Mouse (Mus musculus): Measurements from ENCODE around the gene Pmm1.

The Pmm1 gene

GRCm38 (mm10) chr15:81955414-81955813, 5.3 kb downstream of the Pmm1 start:
- no peak for DNase-seq

DNA sequence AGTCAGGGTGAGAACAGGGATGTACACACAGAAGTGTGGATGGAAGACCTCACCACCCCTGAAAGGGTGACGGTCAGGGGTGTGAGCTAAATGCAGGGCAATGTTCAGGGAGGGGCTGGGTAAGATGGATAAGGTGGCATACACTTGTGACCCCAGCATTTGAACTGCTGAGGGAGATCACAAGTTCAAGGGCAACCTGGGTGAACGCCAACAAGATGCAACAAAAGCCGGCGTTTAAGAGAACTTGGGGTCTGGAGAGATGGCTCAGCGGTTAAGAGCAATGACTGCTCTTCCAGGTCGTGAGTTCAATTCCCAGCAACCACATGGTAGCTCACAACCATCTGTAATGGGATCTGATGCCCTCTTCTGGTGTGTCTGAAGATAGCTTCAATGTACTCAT, 6.0 kb downstream of the Pmm1 start:
- DNase-seq = no peak

DNA sequence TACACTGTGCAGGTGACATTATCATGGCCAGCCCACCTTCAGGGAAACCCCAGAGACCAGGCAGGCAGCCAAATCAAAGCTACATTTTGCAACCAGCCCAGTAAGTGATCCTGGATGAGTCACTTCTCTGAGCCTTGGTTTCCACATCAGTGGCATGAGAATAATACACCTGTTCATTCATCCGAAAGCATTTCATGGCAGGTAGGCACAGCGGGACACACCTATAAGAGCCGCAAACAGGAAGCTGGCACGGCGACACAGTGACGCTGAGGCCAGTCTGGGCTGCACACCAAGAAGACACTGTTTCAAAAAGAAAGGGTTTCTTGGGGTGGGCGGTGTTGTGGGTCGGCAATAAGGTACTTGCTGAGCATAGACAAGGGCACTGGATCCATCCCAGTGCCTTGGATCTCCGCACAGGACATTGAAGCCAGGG, 6.6 kb downstream of the Pmm1 start:
- DNase-seq = no peak

GRCm38 (mm10) chr15:81952310-81952709, 8.4 kb downstream of the Pmm1 start:
- no peak for DNase-seq

DNA sequence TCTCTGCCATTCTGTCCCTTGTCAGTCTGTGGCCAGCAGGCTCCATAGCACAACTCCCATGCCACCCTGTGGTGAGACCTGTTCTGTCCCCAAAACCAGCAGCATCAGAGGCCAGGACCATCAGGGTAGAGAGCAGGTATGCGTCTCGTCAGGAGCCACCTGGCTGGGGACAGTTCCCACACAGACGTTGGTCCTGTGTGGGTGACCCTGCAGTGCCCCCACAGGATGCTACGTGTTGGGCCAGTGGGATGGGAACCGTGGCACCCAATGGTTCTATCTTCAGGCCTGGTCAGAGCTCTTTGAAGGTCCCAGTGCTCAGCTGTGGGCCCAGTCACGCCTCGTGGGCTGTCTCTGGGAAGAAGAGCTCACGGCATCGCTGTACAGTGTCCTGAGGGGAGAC, 9.6 kb downstream of the Pmm1 start:
- DNase-seq = no peak

DNA sequence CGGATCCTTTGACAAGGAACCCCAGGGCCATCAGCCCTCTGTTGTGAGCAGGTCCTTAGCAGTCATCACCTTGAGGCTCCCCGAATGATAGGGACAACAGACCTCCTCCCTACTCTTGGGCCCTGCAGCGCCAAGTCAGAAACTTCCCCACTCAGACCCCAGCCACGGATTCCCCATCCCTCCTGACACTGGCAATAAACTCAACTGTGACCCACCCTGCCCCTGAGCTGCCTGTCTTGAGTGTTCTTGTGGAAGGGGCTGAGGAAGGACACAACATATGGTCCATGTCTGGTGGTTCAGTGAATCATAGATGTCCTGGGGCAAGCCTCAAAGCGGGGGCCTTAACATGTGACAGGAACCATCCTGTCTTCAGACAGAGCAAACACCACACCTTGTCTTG, 10.0 kb downstream of the Pmm1 start:
- DNase-seq = no peak

- DNase-seq = no peak
These were observed 11.1 kb downstream of the Pmm1 start for GRCm38 (mm10) chr15:81949476-81950131.

- DNase-seq = no peak
These were observed 11.7 kb downstream of the Pmm1 start for GRCm38 (mm10) chr15:81949076-81949475.

DNA sequence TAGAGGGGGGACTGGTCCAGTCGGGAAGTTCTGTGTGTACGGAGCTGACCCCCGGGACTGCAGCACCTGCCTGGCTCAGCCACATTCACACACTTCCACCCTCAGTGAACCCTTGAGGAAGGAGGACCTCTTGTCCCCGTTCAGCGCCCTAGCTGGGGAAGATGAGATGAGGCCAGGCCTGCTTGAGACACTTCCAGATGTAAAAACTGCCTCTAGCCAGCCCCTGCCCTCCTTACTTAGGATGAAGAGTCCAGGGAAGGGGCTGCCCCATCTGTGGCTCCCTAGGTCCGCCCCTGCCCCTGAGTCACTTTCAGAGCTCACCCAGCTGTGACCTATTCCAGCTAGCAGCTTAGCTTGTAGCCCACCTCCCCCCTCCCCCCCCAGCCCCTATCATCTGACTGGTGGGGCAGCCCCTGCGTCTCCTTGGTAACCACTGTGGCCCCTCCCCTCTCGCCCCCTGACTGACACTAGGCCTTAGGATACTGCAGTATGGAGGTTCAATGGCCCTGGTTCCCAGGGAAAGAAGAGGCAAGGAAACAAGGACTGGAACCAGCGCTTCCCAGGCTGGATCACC, 17.5 kb downstream of the Pmm1 start:
- DNase-seq = no peak

DNA sequence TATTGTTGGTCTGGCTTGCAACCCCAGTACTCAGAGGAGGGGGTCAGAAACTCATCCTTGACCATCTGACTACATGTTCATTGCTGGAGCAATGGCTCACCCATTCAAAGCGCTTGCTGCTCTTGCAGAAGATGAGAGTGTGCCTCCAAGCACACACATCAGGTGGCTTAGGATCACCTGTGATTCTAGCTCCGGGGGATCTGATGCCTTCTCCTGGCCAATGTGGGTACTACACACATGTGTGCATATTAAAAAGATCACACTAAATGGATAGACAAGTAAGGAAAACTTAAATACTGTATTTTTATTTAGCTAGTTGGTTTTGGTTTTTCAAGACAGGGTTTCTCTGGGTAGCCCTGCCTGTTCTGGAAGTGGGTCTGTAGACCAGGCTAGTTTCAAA, 19.7 kb downstream of the Pmm1 start:
- DNase-seq = no peak

- DNase-seq = no peak
These were observed 20.5 kb downstream of the Pmm1 start for GRCm38 (mm10) chr15:81940219-81940618.

- no peak for DNase-seq
These were observed 21.0 kb downstream of the Pmm1 start for GRCm38 (mm10) chr15:81939774-81940173.

GRCm38 (mm10) chr15:81939157-81939715, 21.5 kb downstream of the Pmm1 start:
- DNase-seq = no peak

GRCm38 (mm10) chr15:81938246-81938645, 22.5 kb downstream of the Pmm1 start:
- no peak for DNase-seq

DNA sequence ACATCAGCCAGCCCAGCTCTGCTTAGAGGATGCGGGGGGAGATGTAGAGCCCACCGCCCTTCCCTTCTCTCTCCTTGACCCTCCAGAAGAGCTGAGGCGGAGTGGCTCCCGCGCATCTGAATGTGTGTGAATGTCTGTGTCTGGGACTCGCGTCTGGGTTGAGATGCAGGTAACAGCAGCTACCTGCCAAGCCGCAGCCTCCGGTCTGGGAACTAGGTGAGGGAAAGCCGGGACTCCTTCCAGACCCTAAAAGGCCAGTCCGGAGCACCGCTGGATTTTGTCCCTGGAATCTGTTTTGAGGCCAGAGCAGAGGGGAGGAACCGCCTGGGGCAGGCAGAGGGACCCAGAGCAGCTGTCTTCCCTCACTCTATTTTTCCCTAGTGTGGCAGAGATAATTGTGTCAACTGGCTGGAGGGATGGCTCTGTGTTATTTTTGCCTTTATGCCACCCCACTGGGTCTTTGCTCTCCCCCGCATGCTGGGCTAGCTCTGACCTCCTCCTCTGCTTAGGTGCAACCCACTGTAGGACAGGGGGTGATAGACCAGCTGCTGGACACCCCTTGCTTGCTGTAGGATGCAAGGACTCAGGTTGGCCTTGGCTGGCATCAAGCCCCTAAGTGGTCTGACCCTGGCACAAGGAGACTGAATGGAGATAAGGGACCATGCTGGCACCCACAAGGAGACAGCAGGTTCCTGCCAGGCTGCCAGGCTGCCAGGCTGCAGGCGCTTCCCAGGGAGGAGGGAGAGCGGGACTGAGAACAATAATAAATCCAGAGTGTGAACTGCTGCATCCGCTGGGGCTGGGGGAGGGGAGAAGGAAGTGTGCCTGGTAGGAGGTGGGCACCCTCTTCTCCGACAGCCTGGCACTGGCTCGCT, 23.4 kb downstream of the Pmm1 start:
- peak; percentile 71 for DNase-seq

DNA sequence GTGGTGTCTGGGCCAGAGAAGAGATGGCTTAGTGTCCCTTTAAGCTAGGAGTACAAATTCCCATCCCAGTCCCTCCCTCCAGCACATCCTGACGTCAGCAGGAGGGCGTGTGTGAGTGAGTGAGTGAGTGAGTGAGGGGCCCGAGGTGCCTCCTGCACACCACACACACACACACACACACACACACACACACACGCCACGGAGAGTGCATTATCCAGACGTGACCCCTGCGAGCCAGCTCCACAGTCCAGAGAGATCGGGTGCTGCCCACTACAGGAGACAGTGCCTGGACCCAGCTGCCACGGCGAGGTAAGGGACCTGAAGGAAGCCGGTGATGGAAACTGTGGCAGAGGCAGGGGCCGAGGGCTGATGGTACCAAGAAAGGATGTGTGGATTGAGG, 24.1 kb downstream of the Pmm1 start, which contains the start of gene Csdc2:
Gene Csdc2, plus strand, starts transcription at position 81 of the 400 bp plus-strand sequence.
- peak; percentile 67 for DNase-seq

DNA sequence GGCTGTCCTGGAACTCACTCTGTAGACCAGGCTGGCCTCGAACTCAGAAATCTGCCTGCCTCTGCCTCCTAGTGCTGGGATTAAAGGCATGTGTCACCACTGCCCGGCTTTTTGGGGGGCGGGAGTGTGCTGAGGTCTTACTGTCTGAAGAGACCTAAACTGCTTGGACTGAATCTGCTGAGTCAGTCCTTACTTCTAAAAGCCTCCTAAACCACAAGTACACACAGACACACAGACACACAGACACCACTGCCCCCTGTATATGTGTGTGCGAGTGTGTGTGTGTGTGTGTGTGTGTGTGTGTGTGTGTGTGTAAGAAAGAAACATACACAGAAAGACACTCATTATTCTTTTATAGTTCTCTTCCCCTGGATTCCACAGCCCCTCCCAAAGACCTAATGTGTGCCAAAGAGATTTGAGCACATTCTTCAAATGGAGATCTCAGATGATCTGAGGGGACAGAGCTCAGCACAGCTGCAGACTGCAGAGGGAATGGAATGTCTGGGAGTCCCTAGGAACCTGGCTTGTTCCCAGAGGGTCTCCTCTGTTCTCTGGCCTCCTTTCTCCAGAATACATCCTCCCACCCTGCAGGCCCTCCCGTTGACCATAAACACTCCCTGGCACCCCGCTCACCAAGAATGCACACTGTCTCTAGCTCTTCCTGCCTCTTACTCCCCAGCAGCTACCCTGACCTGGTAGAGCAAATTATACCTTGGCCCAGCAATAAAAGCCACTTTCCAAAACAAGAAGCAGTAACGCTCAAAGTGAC, 24.7 kb downstream of the Pmm1 start:
- no peak for DNase-seq

DNA sequence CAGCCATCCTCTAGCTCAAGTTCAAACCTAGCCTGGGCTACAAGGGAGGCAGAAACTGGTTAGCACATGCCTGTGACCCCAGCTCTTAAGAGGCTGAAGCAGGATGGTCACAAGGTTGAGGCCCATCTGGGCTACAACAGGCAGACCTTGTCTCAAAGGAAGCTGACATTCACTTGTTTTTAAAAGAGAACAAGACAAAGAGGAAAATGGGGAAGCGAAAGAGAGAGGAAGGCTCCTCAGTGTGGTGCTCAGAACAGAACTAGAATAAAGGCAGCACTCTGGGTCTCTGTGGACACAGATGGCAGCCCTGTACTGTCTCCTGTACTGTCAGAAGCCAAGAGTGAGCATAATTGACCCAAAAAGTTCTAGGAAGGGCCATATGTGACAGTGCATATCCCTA, 26.7 kb downstream of the Pmm1 start:
- no peak for DNase-seq

GRCm38 (mm10) chr15:81932951-81933470, 27.7 kb downstream of the Pmm1 start:
- DNase-seq = peak; percentile 64

- DNase-seq = no peak
These were observed 32.5 kb downstream of the Pmm1 start for GRCm38 (mm10) chr15:81928277-81928676.

- DNase-seq = no peak
These were observed 33.0 kb downstream of the Pmm1 start for GRCm38 (mm10) chr15:81927741-81928140.

- no peak for DNase-seq
These were observed 34.3 kb downstream of the Pmm1 start for GRCm38 (mm10) chr15:81926446-81926822.

All from right cerebral cortex, postnatal 25 days (tissue).